Mouse (Mus musculus): ENCODE measurements around the gene Gm20662. TPM values are rescaled to one million over a fixed set of nuclear protein-coding genes. Genes with fewer than 3 reads are reported as not detected.

The Gm20662 gene
- polyA plus RNA-seq, 1 experiment from 2014 or later: 0.18 TPM

GRCm38 (mm10) chr9:108063361-108063760, 67.2 kb downstream of the Gm20662 start:
- no peak overlapping the region for H3K4me3 ChIP-seq (ENCODE audit: low read depth, low read length)
- no peaks in the 10 kb centered on the region for H3K27me3 ChIP-seq (ENCODE audit: control insufficient read depth, insufficient read depth, low read length)
- no peaks in the 10 kb centered on the region for H3K4me1 ChIP-seq (replicated peaks; ENCODE audit: control insufficient read depth, insufficient read depth)
- peaks cover 19% of the 10 kb centered on the region for H3K36me3 ChIP-seq (ENCODE audit: control insufficient read depth, insufficient read depth, low read length)
- H3K4me2 ChIP-seq (replicated peaks; ENCODE audit: low read depth): no peak overlapping the region
- ATAC-seq (ENCODE audit: low FRiP score, low TSS enrichment) (no peak), DNase-seq (ENCODE audit: low spot score) (no peak)
- TF ChIP-seq CTCF (IDR thresholded peaks at IDR 0.05; ENCODE audit: low read depth) (no peak), EP300 (optimal IDR thresholded peaks at IDR 0.05) (no peak)
- H3K27ac ChIP-seq (replicated peaks): no peak overlapping the region
- 77% methylated on average over 12 of the region's 12 CpGs for WGBS
- H3K9ac ChIP-seq (ENCODE audit: low read length): no peak overlapping the region
- no peaks in the 10 kb centered on the region for H3K9me3 ChIP-seq (ENCODE audit: control insufficient read depth, low read length)

- Histone ChIP-seq H3K4me3 (ENCODE audit: low read depth, low read length) (no peak overlapping the region), H3K27ac (replicated peaks) (no peak overlapping the region), H3K4me1 (replicated peaks; ENCODE audit: control insufficient read depth, insufficient read depth) (no peaks in the 10 kb centered on the region), H3K9ac (ENCODE audit: low read length) (no peak overlapping the region), H3K4me2 (replicated peaks; ENCODE audit: low read depth) (no peak overlapping the region), H3K9me3 (ENCODE audit: control insufficient read depth, low read length) (no peaks in the 10 kb centered on the region), H3K27me3 (ENCODE audit: control insufficient read depth, insufficient read depth, low read length) (no peaks in the 10 kb centered on the region), H3K36me3 (ENCODE audit: control insufficient read depth, insufficient read depth, low read length) (peaks cover 11% of the 10 kb centered on the region)
- DNase-seq (ENCODE audit: low spot score): peak; percentile 66
- TF ChIP-seq CTCF (IDR thresholded peaks at IDR 0.05; ENCODE audit: low read depth) (peak; percentile 85), EP300 (optimal IDR thresholded peaks at IDR 0.05) (no peak)
- WGBS: 41% methylated on average over 5 of the region's 5 CpGs
- ATAC-seq (ENCODE audit: low FRiP score, low TSS enrichment): peak; percentile 69
These were observed 69.4 kb downstream of the Gm20662 start for GRCm38 (mm10) chr9:108065491-108066011.

GRCm38 (mm10) chr9:108067199-108067598, 71.0 kb downstream of the Gm20662 start:
- H3K4me3 ChIP-seq (ENCODE audit: low read depth, low read length): no peak overlapping the region
- peak overlapping the region; percentile 65; the same call in 1 of the 2 replicates for H3K27ac ChIP-seq (replicated peaks)
- no peak overlapping the region for H3K9ac ChIP-seq (ENCODE audit: low read length)
- DNase-seq (ENCODE audit: low spot score) (no peak), ATAC-seq (ENCODE audit: low FRiP score, low TSS enrichment) (no peak)
- H3K27me3 ChIP-seq (ENCODE audit: control insufficient read depth, insufficient read depth, low read length): no peaks in the 10 kb centered on the region
- TF ChIP-seq EP300 (optimal IDR thresholded peaks at IDR 0.05): no peak
- TF ChIP-seq CTCF (IDR thresholded peaks at IDR 0.05; ENCODE audit: low read depth): peak; percentile 62
- H3K9me3 ChIP-seq (ENCODE audit: control insufficient read depth, low read length): no peaks in the 10 kb centered on the region
- H3K4me1 ChIP-seq (replicated peaks; ENCODE audit: control insufficient read depth, insufficient read depth): no peaks in the 10 kb centered on the region
- no peak overlapping the region for H3K4me2 ChIP-seq (replicated peaks; ENCODE audit: low read depth)
- WGBS: 86% methylated on average over 7 of the region's 7 CpGs
- H3K36me3 ChIP-seq (ENCODE audit: control insufficient read depth, insufficient read depth, low read length): peaks cover 8% of the 10 kb centered on the region

- TF ChIP-seq EP300 (optimal IDR thresholded peaks at IDR 0.05) (no peak), CTCF (IDR thresholded peaks at IDR 0.05; ENCODE audit: low read depth) (peak; percentile 99)
- Histone ChIP-seq H3K27me3 (ENCODE audit: control insufficient read depth, insufficient read depth, low read length) (no peaks in the 10 kb centered on the region), H3K27ac (replicated peaks) (peak overlapping the region; percentile 65), H3K4me3 (ENCODE audit: low read depth, low read length) (no peak overlapping the region), H3K4me2 (replicated peaks; ENCODE audit: low read depth) (no peak overlapping the region), H3K36me3 (ENCODE audit: control insufficient read depth, insufficient read depth, low read length) (peaks cover 5% of the 10 kb centered on the region; the same call in 1 of the 2 replicates), H3K9ac (ENCODE audit: low read length) (no peak overlapping the region), H3K4me1 (replicated peaks; ENCODE audit: control insufficient read depth, insufficient read depth) (no peaks in the 10 kb centered on the region), H3K9me3 (ENCODE audit: control insufficient read depth, low read length) (no peaks in the 10 kb centered on the region)
- DNase-seq (ENCODE audit: low spot score) (peak; percentile 88), ATAC-seq (ENCODE audit: low FRiP score, low TSS enrichment) (peak; percentile 33)
- 18% methylated on average over 8 of the region's 8 CpGs for WGBS
These were observed 71.8 kb downstream of the Gm20662 start for GRCm38 (mm10) chr9:108067900-108068299.

- DNase-seq (ENCODE audit: low spot score) (no peak), ATAC-seq (ENCODE audit: low FRiP score, low TSS enrichment) (no peak)
- Histone ChIP-seq H3K27ac (replicated peaks) (no peak overlapping the region), H3K27me3 (ENCODE audit: control insufficient read depth, insufficient read depth, low read length) (no peaks in the 10 kb centered on the region), H3K9me3 (ENCODE audit: control insufficient read depth, low read length) (no peaks in the 10 kb centered on the region), H3K4me3 (ENCODE audit: low read depth, low read length) (no peak overlapping the region), H3K4me1 (replicated peaks; ENCODE audit: control insufficient read depth, insufficient read depth) (no peaks in the 10 kb centered on the region), H3K36me3 (ENCODE audit: control insufficient read depth, insufficient read depth, low read length) (peaks cover under 1% of the 10 kb centered on the region; the same call in 1 of the 2 replicates), H3K4me2 (replicated peaks; ENCODE audit: low read depth) (no peak overlapping the region), H3K9ac (ENCODE audit: low read length) (no peak overlapping the region)
- WGBS: 89% methylated on average over 9 of the region's 9 CpGs
- no peak for TF ChIP-seq EP300 (optimal IDR thresholded peaks at IDR 0.05)
- no peak for TF ChIP-seq CTCF (IDR thresholded peaks at IDR 0.05; ENCODE audit: low read depth)
These were observed 72.9 kb downstream of the Gm20662 start for GRCm38 (mm10) chr9:108069007-108069406.

- Histone ChIP-seq H3K27me3 (ENCODE audit: control insufficient read depth, insufficient read depth, low read length) (no peaks in the 10 kb centered on the region), H3K4me3 (ENCODE audit: low read depth, low read length) (no peak overlapping the region), H3K27ac (replicated peaks) (no peak overlapping the region), H3K4me1 (replicated peaks; ENCODE audit: control insufficient read depth, insufficient read depth) (no peaks in the 10 kb centered on the region), H3K9ac (ENCODE audit: low read length) (no peak overlapping the region), H3K36me3 (ENCODE audit: control insufficient read depth, insufficient read depth, low read length) (no peaks in the 10 kb centered on the region; the same call in 1 of the 2 replicates), H3K9me3 (ENCODE audit: control insufficient read depth, low read length) (no peaks in the 10 kb centered on the region), H3K4me2 (replicated peaks; ENCODE audit: low read depth) (no peak overlapping the region)
- DNase-seq (ENCODE audit: low spot score) (no peak), ATAC-seq (ENCODE audit: low FRiP score, low TSS enrichment) (no peak)
- TF ChIP-seq EP300 (optimal IDR thresholded peaks at IDR 0.05) (no peak), CTCF (IDR thresholded peaks at IDR 0.05; ENCODE audit: low read depth) (no peak)
- 82% methylated on average over 7 of the region's 7 CpGs for WGBS
These were observed 73.4 kb downstream of the Gm20662 start for GRCm38 (mm10) chr9:108069529-108069928.

Data from stomach, postnatal 0 days (tissue).